Mouse (Mus musculus) intestine, embryonic 16.5 days (tissue): ENCODE measurements around the gene Dmbt1. TPM values are rescaled to one million over a fixed set of nuclear protein-coding genes. Genes with fewer than 3 reads are reported as not detected.

Experiments used
- ATAC-seq: fragments of 200-750 bp; cut with Nextera tagmentation; 2 replicates; pipeline ENCODE4 v1.8.0; 2017; ENCODE audit warnings: moderate TSS enrichment, moderate library complexity
- H3K27ac ChIP-seq: fragments of 300-500 bp; sonication (generic); 2 replicates; pipeline ENCODE4 v1.5.1; 2014; ENCODE audit warnings: mild to moderate bottlenecking, low read length
- H3K27me3 ChIP-seq: fragments of 300-500 bp; sonication (generic); replicated peaks from 2 replicates; pipeline ENCODE4 v1.6.1; 2014; ENCODE audit warnings: low read length, control low read depth, mixed read lengths; ENCODE audit not compliant: control insufficient read depth, insufficient read depth
- H3K36me3 ChIP-seq: fragments of 300-500 bp; sonication (generic); 2 replicates; pipeline ENCODE4 v1.6.1; 2014; ENCODE audit warnings: low read length, control low read depth; ENCODE audit not compliant: control insufficient read depth, insufficient read depth
- H3K4me1 ChIP-seq: fragments of 300-500 bp; sonication (generic); 2 replicates; pipeline ENCODE4 v1.6.1; 2014; ENCODE audit warnings: low read length, control low read depth, mixed read lengths; ENCODE audit not compliant: control insufficient read depth, insufficient read depth
- H3K4me2 ChIP-seq: fragments of 300-500 bp; sonication (generic); 2 replicates; pipeline ENCODE4 v1.6.1; 2014; ENCODE audit warnings: low read depth, low read length, control low read depth
- H3K4me3 ChIP-seq: fragments of 300-500 bp; sonication (generic); 2 replicates; pipeline ENCODE4 v1.5.1; 2014; ENCODE audit warnings: mild to moderate bottlenecking, low read length
- H3K9ac ChIP-seq: fragments of 300-500 bp; sonication (generic); 2 replicates; pipeline ENCODE4 v1.6.1; 2014; ENCODE audit warnings: low read depth, low read length
- H3K9me3 ChIP-seq: fragments of 300-500 bp; sonication (generic); 2 replicates; pipeline ENCODE4 v1.6.1; 2016; ENCODE audit warnings: low read length, control low read depth; ENCODE audit not compliant: control insufficient read depth
- WGBS: fragments of 180-500 bp; shearing (Covaris S2); extraction: QIAGEN DNeasy Blood & Tissue Kit; methylation state at CpG from one replicate; pipeline ENCODE4 v1.1.7; 2014; 5-methylcytosine and 5-hydroxymethylcytosine counted together
- polyA plus RNA-seq: library from polyadenylated mRNA; unstranded; fragments of >200 nt; fragmentation: Nextera tagmentation; extraction: Ambion mirVana; gene quantifications from 2 replicates; pipeline ENCODE4 v1.2.1, GENCODE M21; 2015

Dmbt1 gene
- polyA plus RNA-seq, 1 experiment from 2014 or later: 209 TPM

GRCm38 (mm10) chr7:131133181-131133580 lies 101.3 kb downstream of the Dmbt1 start:
- H3K27ac ChIP-seq: no peak overlapping the region
- WGBS: 69% methylated on average over 3 of the region's 3 CpGs
- no peak overlapping the region for H3K4me2 ChIP-seq
- H3K9me3 ChIP-seq: no peaks in the 10 kb centered on the region
- no peak for ATAC-seq
- no peaks in the 10 kb centered on the region for H3K4me1 ChIP-seq
- no peak overlapping the region for H3K9ac ChIP-seq
- no peaks in the 10 kb centered on the region for H3K36me3 ChIP-seq
- no peak overlapping the region for H3K4me3 ChIP-seq
- H3K27me3 ChIP-seq: no peaks in the 10 kb centered on the region

GRCm38 (mm10) chr7:131146214-131146613 lies 114.4 kb downstream of the Dmbt1 start, which contains the start of gene 4933402N03Rik:
4933402N03Rik (minus strand) TSS chr7:131146314.
- H3K4me1 ChIP-seq: no peaks in the 10 kb centered on the region
- H3K4me3 ChIP-seq: no peak within 1 kb of the TSS
- H3K4me2 ChIP-seq: no peak within 1 kb of the TSS
- no peak within 1 kb of the TSS for H3K27ac ChIP-seq
- no peak within 1 kb of the TSS for H3K9ac ChIP-seq
- 81% methylated on average over 2 of the region's 2 CpGs for WGBS
- H3K27me3 ChIP-seq: no peaks in the 10 kb centered on the region
- H3K9me3 ChIP-seq: no peaks in the 10 kb centered on the region
- ATAC-seq: no peak
- H3K36me3 ChIP-seq: no peaks in the 10 kb centered on the region

GRCm38 (mm10) chr7:131150179-131150578 lies 118.3 kb downstream of the Dmbt1 start:
- no peak for ATAC-seq
- Histone ChIP-seq H3K27me3 (no peaks in the 10 kb centered on the region), H3K9ac (no peak overlapping the region), H3K4me3 (no peak overlapping the region), H3K4me1 (no peaks in the 10 kb centered on the region), H3K36me3 (no peaks in the 10 kb centered on the region), H3K9me3 (no peaks in the 10 kb centered on the region), H3K27ac (no peak overlapping the region), H3K4me2 (no peak overlapping the region)
- 58% methylated on average over 3 of the region's 3 CpGs for WGBS

GRCm38 (mm10) chr7:131153044-131153443 lies 121.2 kb downstream of the Dmbt1 start:
- Histone ChIP-seq H3K27me3 (no peaks in the 10 kb centered on the region), H3K36me3 (no peaks in the 10 kb centered on the region), H3K4me3 (no peak overlapping the region), H3K9me3 (no peaks in the 10 kb centered on the region), H3K27ac (no peak overlapping the region), H3K4me2 (no peak overlapping the region), H3K9ac (no peak overlapping the region), H3K4me1 (no peaks in the 10 kb centered on the region)
- no peak for ATAC-seq
- WGBS: 81% methylated on average over 5 of the region's 5 CpGs

- Histone ChIP-seq H3K36me3 (no peaks in the 10 kb centered on the region), H3K4me1 (no peaks in the 10 kb centered on the region), H3K27me3 (no peaks in the 10 kb centered on the region), H3K9ac (no peak overlapping the region), H3K27ac (no peak overlapping the region), H3K4me3 (no peak overlapping the region), H3K9me3 (no peaks in the 10 kb centered on the region), H3K4me2 (no peak overlapping the region)
- WGBS: 61% methylated on average over 7 of the region's 7 CpGs
- no peak for ATAC-seq
These were observed 130.4 kb downstream of the Dmbt1 start for GRCm38 (mm10) chr7:131162251-131162650.

- Histone ChIP-seq H3K9ac (no peak overlapping the region), H3K4me3 (no peak overlapping the region), H3K27ac (no peak overlapping the region), H3K4me1 (no peaks in the 10 kb centered on the region), H3K9me3 (no peaks in the 10 kb centered on the region), H3K36me3 (no peaks in the 10 kb centered on the region), H3K4me2 (no peak overlapping the region), H3K27me3 (no peaks in the 10 kb centered on the region)
- no peak for ATAC-seq
- 78% methylated on average over 3 of the region's 3 CpGs for WGBS
These were observed 135.9 kb downstream of the Dmbt1 start for GRCm38 (mm10) chr7:131167771-131168170.

- Histone ChIP-seq H3K36me3 (no peaks in the 10 kb centered on the region), H3K4me2 (no peak overlapping the region), H3K27me3 (no peaks in the 10 kb centered on the region), H3K4me3 (no peak overlapping the region), H3K27ac (no peak overlapping the region), H3K4me1 (no peaks in the 10 kb centered on the region), H3K9ac (no peak overlapping the region), H3K9me3 (no peaks in the 10 kb centered on the region)
- ATAC-seq: no peak
- 22% methylated on average over 2 of the region's 2 CpGs for WGBS
These were observed 137.2 kb downstream of the Dmbt1 start for GRCm38 (mm10) chr7:131169099-131169498.

Other genes starting within 250 kb of the Dmbt1 start
- 36.6 and 39.0 TPM in 2 replicates for gene Plekha1, start 166.3 kb upstream of the Dmbt1 start, polyA plus RNA-seq
- gene Htra1, start 95.9 kb upstream of the Dmbt1 start, polyA plus RNA-seq: 15.8 and 15.9 TPM in 2 replicates
- not detected in 2 replicates for gene 4933402N03Rik, start 114.3 kb downstream of the Dmbt1 start, polyA plus RNA-seq
- 0.04 TPM in 1 of 2 replicates, not detected in the other for gene 5430419D17Rik, start 142.3 kb downstream of the Dmbt1 start, polyA plus RNA-seq